Mouse (Mus musculus): ENCODE measurements at regions not wholly inside any gene's neighbourhood (a gene's known extent, or its start where the extent isn't known, plus 50 kb on each side); places are given as distances from the start of the nearest gene placed in this dataset.

- TF ChIP-seq MAFK (IDR thresholded peaks at IDR 0.05; ENCODE audit: insufficient read depth, low read depth, low read length) (no peak), ZC3H11A (IDR thresholded peaks at IDR 0.05; ENCODE audit: borderline replicate concordance, low read depth, low read length) (no peak), HCFC1 (IDR thresholded peaks at IDR 0.05; ENCODE audit: borderline replicate concordance, insufficient read depth, low read length) (no peak), CHD2 (IDR thresholded peaks at IDR 0.05; ENCODE audit: low read depth, low read length) (no peak)
These were observed 196.1 kb downstream of the Tm2d1 start for GRCm38 (mm10) chr4:98187038-98187437.
